Mouse (Mus musculus) frontal cortex, postnatal 36 days (tissue): ENCODE measurements around the gene Coq10a.
"Not testable (repeated sequence)": the region's sequence is repeated elsewhere in the genome, so short reads cannot be mapped to it uniquely, and the experiment has no call there.

ENCODE experiments used
- DNase-seq, 2 experiments: peaks; one replicate each; pipeline ENCODE4 v3.0.0; 2022; ENCODE audit warnings: low spot score in 2 of 2

Coq10a gene

GRCm38 (mm10) chr10:128344568-128345275, 24.1 kb downstream of the Coq10a start:
- peak; percentile 66 to 74 for DNase-seq

- no peak for DNase-seq
Observed at GRCm38 (mm10) chr10:128343436-128343835, 25.4 kb downstream of the Coq10a start.

GRCm38 (mm10) chr10:128340257-128340656, 28.5 kb downstream of the Coq10a start:
- no peak for DNase-seq

GRCm38 (mm10) chr10:128338948-128339347, 29.8 kb downstream of the Coq10a start:
- DNase-seq = no peak

GRCm38 (mm10) chr10:128338415-128338814, 30.4 kb downstream of the Coq10a start:
- DNase-seq = no peak

- peak; percentile 94 for DNase-seq
Observed at GRCm38 (mm10) chr10:128337306-128338181, 31.3 kb downstream of the Coq10a start, which contains the start of gene Cs. Gene Cs, plus strand, starts transcription at chr10:128337734.

GRCm38 (mm10) chr10:128336597-128336996, 32.2 kb downstream of the Coq10a start:
- DNase-seq = no peak

- DNase-seq = no peak
Observed at GRCm38 (mm10) chr10:128336195-128336594, 32.6 kb downstream of the Coq10a start.

GRCm38 (mm10) chr10:128335582-128335981, 33.2 kb downstream of the Coq10a start:
- peak; percentile 61 to 67 for DNase-seq

- not testable (repeated sequence) for DNase-seq
Observed at GRCm38 (mm10) chr10:128332358-128333249, 36.2 kb downstream of the Coq10a start.

GRCm38 (mm10) chr10:128327610-128328009, 41.2 kb downstream of the Coq10a start:
- no peak for DNase-seq

GRCm38 (mm10) chr10:128326825-128327224, 42.0 kb downstream of the Coq10a start:
- peak in 1 of 2 experiments; percentile 40 for DNase-seq

- DNase-seq = no peak
Observed at GRCm38 (mm10) chr10:128323516-128323915, 45.3 kb downstream of the Coq10a start.

GRCm38 (mm10) chr10:128322141-128323108, 46.4 kb downstream of the Coq10a start, which contains the start of gene Cnpy2:
Gene Cnpy2, plus strand, starts transcription at chr10:128322459.
- peak; percentile 86 to 89 for DNase-seq

GRCm38 (mm10) chr10:128321641-128322040, 47.2 kb downstream of the Coq10a start:
- DNase-seq = no peak

- no peak for DNase-seq
Observed at GRCm38 (mm10) chr10:128315578-128315977, 53.2 kb downstream of the Coq10a start.
